Mouse (Mus musculus) forebrain, postnatal 0 days (tissue): ENCODE measurements around the gene Ugt1a8. TPM values are rescaled to one million over a fixed set of nuclear protein-coding genes. Genes with fewer than 3 reads are reported as not detected.

Source experiments
- ATAC-seq: fragments of 200-750 bp; cut with Nextera tagmentation; 2 replicates; pipeline ENCODE4 v1.8.0; 2017; ENCODE audit warnings: mild to moderate bottlenecking, moderate library complexity
- DNase-seq: peaks from one replicate; pipeline ENCODE4 v3.0.0-alpha.2; 2015
- H3K27ac ChIP-seq: fragments of 300-500 bp; sonication (generic); 2 replicates; pipeline ENCODE4 v1.5.1; 2014; ENCODE audit warnings: low read depth, mild to moderate bottlenecking, antibody characterized with exemption, low read length, moderate library complexity, mixed read lengths
- H3K27me3 ChIP-seq: fragments of 300-500 bp; sonication (generic); 2 replicates; pipeline ENCODE4 v1.6.1; 2014; ENCODE audit warnings: mild to moderate bottlenecking, low read length, mixed read lengths; ENCODE audit not compliant: insufficient read depth
- H3K36me3 ChIP-seq: fragments of 300-500 bp; sonication (generic); 2 replicates; pipeline ENCODE4 v1.6.1; 2014; ENCODE audit warnings: mild to moderate bottlenecking, moderate library complexity; ENCODE audit not compliant: insufficient read depth
- H3K4me1 ChIP-seq: fragments of 300-500 bp; sonication (generic); 2 replicates; pipeline ENCODE4 v1.6.1; 2014; ENCODE audit warnings: antibody characterized with exemption; ENCODE audit not compliant: insufficient read depth
- H3K4me2 ChIP-seq: fragments of 300-500 bp; sonication (generic); 2 replicates; pipeline ENCODE4 v1.6.1; 2014; ENCODE audit warnings: low read depth, mild to moderate bottlenecking, moderate library complexity
- H3K4me3 ChIP-seq: fragments of 300-500 bp; sonication (generic); 2 replicates; pipeline ENCODE4 v1.5.1; 2014; ENCODE audit warnings: low read depth, low read length, mixed read lengths
- H3K9ac ChIP-seq: fragments of 300-500 bp; sonication (generic); 2 replicates; pipeline ENCODE4 v1.6.1; 2014; ENCODE audit warnings: mild to moderate bottlenecking
- H3K9me3 ChIP-seq: fragments of 300-500 bp; sonication (generic); 2 replicates; pipeline ENCODE4 v1.6.1; 2016; ENCODE audit warnings: low read length
- CTCF ChIP-seq: sonication (generic); IDR thresholded peaks from 2 replicates; pipeline ENCODE4 v1.5.1; 2016; ENCODE audit warnings: antibody characterized with exemption, control low read depth, low read depth
- WGBS: fragments of 180-500 bp; shearing (Covaris S2); extraction: QIAGEN DNeasy Blood & Tissue Kit; methylation state at CpG from one replicate; pipeline ENCODE4 v1.1.7; 2014; 5-methylcytosine and 5-hydroxymethylcytosine counted together
- polyA plus RNA-seq: library from polyadenylated mRNA; unstranded; fragments of >200 nt; fragmentation: Nextera tagmentation; extraction: Ambion mirVana; gene quantifications from 2 replicates; pipeline ENCODE4 v1.2.1, GENCODE M21; 2015
- total RNA-seq: library from RNA; depleted of rRNA; stranded (reverse); fragments of >200 nt; gene quantifications from 2 replicates; pipeline ENCODE4 v1.2.3, GENCODE M21; 2014

Ugt1a8 gene
- total and polyA plus RNA-seq, 2 experiments from 2014 or later: not detected

- WGBS: 63% methylated on average over 8 of the region's 8 CpGs
- Histone ChIP-seq H3K27ac (no peak overlapping the region), H3K4me3 (no peak overlapping the region), H3K4me1 (no peaks in the 10 kb centered on the region), H3K4me2 (no peak overlapping the region), H3K27me3 (no peaks in the 10 kb centered on the region), H3K9me3 (peaks cover 61% of the 10 kb centered on the region), H3K36me3 (no peaks in the 10 kb centered on the region), H3K9ac (no peak overlapping the region)
- ATAC-seq (0 out of 2 replicates have a peak, but pooled peaks have one; percentile 12), DNase-seq (peak; percentile 1)
- TF ChIP-seq CTCF: no peak
Measured at GRCm38 (mm10) chr1:88212341-88213045, 124.9 kb downstream of the Ugt1a8 start.

DNA sequence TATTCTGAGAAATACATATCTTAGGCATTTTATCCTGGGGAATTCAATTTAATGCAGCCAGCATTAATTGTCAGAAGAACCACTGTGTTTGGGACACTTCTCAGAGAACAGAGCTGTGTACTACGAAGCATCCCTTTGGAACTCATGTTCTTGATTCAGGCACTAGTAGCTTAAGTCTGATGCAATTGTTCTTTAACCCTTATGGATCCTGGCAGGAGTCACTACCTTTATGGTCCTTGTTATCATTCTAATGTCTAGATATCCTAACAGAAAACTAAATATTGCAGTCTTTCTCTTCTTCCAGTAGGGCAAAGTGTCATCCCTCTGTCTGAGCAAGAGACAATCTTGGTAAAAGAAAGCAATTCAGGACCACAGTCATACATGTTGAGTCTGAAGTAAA lies 125.4 kb downstream of the Ugt1a8 start:
- WGBS: 85% methylated on average over 1 of the region's 1 CpGs
- Histone ChIP-seq H3K36me3 (no peaks in the 10 kb centered on the region), H3K27me3 (no peaks in the 10 kb centered on the region), H3K4me2 (no peak overlapping the region), H3K4me1 (no peaks in the 10 kb centered on the region), H3K9ac (no peak overlapping the region), H3K4me3 (no peak overlapping the region), H3K27ac (no peak overlapping the region), H3K9me3 (peaks cover 63% of the 10 kb centered on the region)
- DNase-seq (peak; percentile 1), ATAC-seq (no peak)
- TF ChIP-seq CTCF: no peak

- Histone ChIP-seq H3K9ac (no peak overlapping the region), H3K4me1 (no peaks in the 10 kb centered on the region), H3K27me3 (no peaks in the 10 kb centered on the region), H3K9me3 (peaks cover 63% of the 10 kb centered on the region), H3K36me3 (no peaks in the 10 kb centered on the region), H3K27ac (no peak overlapping the region), H3K4me2 (no peak overlapping the region), H3K4me3 (no peak overlapping the region)
- TF ChIP-seq CTCF: no peak
- ATAC-seq (no peak), DNase-seq (peak; percentile 0)
- WGBS: 82% methylated on average over 2 of the region's 2 CpGs
Measured at GRCm38 (mm10) chr1:88213766-88214461, 126.3 kb downstream of the Ugt1a8 start.

GRCm38 (mm10) chr1:88214462-88214952 lies 126.9 kb downstream of the Ugt1a8 start:
- H3K9ac ChIP-seq: no peak overlapping the region
- no peak overlapping the region for H3K4me3 ChIP-seq
- no peaks in the 10 kb centered on the region for H3K36me3 ChIP-seq
- no peak overlapping the region for H3K27ac ChIP-seq
- H3K4me2 ChIP-seq: no peak overlapping the region
- WGBS: 77% methylated on average over 2 of the region's 2 CpGs
- no peaks in the 10 kb centered on the region for H3K27me3 ChIP-seq
- DNase-seq: peak; percentile 0
- H3K9me3 ChIP-seq: peaks cover 63% of the 10 kb centered on the region
- ATAC-seq: no peak
- no peaks in the 10 kb centered on the region for H3K4me1 ChIP-seq
- no peak for TF ChIP-seq CTCF

DNA sequence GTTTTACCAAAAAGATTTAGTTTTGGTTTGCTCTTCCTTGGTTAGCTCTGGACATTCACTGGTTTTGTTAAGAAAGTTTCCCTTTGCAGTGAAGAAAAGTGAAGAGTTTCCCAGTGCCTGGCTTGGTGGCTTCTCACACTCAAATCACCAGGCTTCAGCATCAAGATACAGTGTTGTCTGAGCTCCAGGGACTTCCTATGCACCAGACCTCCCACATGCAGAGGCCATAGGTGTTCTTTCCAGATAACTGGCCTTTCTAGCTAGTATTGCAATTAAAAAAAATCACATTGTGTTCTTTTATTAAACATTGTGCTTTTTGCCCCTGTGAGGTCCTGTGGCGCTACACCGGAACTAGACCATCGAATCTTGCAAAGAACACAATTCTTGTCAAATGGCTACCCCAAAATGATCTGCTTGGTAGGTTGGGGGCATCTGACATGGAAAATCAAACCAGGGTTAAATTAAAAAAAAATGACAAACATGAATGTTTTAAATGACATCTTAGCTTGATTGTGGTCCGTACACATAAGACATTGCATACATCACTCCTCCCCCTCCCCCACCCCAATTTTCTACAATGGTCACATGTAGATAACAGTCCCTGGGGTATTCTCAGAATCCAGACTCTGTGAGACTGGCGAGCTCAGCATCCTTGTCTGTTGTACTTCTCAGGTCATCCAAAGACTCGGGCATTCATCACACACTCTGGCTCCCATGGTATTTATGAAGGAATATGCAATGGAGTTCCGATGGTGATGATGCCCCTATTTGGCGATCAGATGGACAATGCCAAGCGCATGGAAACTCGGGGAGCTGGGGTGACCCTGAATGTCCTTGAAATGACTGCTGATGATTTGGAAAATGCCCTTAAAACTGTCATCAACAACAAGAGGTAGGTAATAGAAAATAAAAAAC lies 128.1 kb downstream of the Ugt1a8 start:
- H3K27me3 ChIP-seq: no peaks in the 10 kb centered on the region
- no peak overlapping the region for H3K4me3 ChIP-seq
- 73% methylated on average over 10 of the region's 10 CpGs for WGBS
- no peak for ATAC-seq
- H3K4me2 ChIP-seq: no peak overlapping the region
- H3K36me3 ChIP-seq: no peaks in the 10 kb centered on the region
- no peak overlapping the region for H3K27ac ChIP-seq
- H3K9me3 ChIP-seq: peaks cover 63% of the 10 kb centered on the region
- DNase-seq: peak; percentile 0
- H3K9ac ChIP-seq: no peak overlapping the region
- no peaks in the 10 kb centered on the region for H3K4me1 ChIP-seq
- no peak for TF ChIP-seq CTCF

DNA sequence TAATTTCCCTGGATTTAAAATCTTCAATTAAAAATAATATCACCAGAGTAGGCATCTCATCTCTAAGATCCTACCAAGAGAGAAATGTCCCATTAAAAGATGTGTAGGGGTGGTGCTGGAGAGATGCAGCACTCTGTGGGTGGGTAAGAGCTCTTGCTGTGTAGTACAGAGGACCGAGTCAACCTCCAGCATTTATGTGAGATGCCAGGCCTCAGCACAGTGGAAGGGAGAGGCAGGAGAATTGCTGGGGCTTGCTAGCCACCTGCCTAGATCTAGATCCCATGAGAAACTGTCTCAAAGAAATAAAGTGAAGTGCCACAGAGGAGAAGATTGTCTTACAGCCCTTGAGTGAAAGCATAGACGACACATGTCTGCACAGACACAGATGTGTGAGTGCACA lies 128.9 kb downstream of the Ugt1a8 start:
- no peak overlapping the region for H3K27ac ChIP-seq
- H3K4me2 ChIP-seq: no peak overlapping the region
- DNase-seq (no peak), ATAC-seq (no peak)
- WGBS: 55% methylated on average over 2 of the region's 2 CpGs
- TF ChIP-seq CTCF: no peak
- no peaks in the 10 kb centered on the region for H3K4me1 ChIP-seq
- H3K9ac ChIP-seq: no peak overlapping the region
- no peak overlapping the region for H3K4me3 ChIP-seq
- H3K9me3 ChIP-seq: peaks cover 60% of the 10 kb centered on the region
- H3K27me3 ChIP-seq: no peaks in the 10 kb centered on the region
- H3K36me3 ChIP-seq: no peaks in the 10 kb centered on the region
